Mouse (Mus musculus): ENCODE results near the gene Wdfy3. TPM values are rescaled to one million over a fixed set of nuclear protein-coding genes. Genes with fewer than 3 reads are reported as not detected.

The Wdfy3 gene
- polyA plus RNA-seq (2012), result not detected in 2 replicates

GRCm38 (mm10) chr5:102069767-102070413 is at the start of gene Wdfy3:
Wdfy3 (minus strand) TSS chr5:102069921.
- no peak for TF ChIP-seq GATA1 (IDR thresholded peaks at IDR 0.05; ENCODE audit: low read length)

DNA sequence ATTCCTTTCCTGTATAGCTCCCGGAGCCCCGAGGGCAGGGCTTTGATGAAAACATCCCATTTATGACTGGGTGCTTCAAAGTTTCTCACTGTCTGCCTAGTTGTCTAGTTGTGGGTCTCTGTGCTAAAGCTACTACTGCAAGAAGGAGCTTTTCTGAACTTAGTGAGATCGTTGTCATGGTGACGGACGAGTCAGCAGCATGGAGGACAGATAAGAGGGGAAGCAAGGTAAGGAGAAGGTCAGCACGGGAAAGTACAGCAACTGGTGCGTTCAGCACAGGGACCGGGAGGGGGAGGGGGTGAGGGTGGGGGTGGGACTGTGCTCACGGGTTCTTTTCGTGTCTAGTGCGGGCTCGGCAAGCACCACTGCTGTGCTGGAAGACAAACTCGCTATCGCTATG is 43.3 kb upstream of the Wdfy3 start:
- no peak for TF ChIP-seq GATA1 (IDR thresholded peaks at IDR 0.05; ENCODE audit: low read length)

- TF ChIP-seq GATA1 (IDR thresholded peaks at IDR 0.05; ENCODE audit: low read length), result no peak
Measured at GRCm38 (mm10) chr5:102112034-102112433, 42.3 kb upstream of the Wdfy3 start.

- TF ChIP-seq GATA1 (IDR thresholded peaks at IDR 0.05; ENCODE audit: low read length), result no peak
Measured at GRCm38 (mm10) chr5:102110031-102110430, 40.3 kb upstream of the Wdfy3 start.

- TF ChIP-seq GATA1 (IDR thresholded peaks at IDR 0.05; ENCODE audit: low read length), result no peak
Measured at GRCm38 (mm10) chr5:102105919-102106318, 36.2 kb upstream of the Wdfy3 start.

DNA sequence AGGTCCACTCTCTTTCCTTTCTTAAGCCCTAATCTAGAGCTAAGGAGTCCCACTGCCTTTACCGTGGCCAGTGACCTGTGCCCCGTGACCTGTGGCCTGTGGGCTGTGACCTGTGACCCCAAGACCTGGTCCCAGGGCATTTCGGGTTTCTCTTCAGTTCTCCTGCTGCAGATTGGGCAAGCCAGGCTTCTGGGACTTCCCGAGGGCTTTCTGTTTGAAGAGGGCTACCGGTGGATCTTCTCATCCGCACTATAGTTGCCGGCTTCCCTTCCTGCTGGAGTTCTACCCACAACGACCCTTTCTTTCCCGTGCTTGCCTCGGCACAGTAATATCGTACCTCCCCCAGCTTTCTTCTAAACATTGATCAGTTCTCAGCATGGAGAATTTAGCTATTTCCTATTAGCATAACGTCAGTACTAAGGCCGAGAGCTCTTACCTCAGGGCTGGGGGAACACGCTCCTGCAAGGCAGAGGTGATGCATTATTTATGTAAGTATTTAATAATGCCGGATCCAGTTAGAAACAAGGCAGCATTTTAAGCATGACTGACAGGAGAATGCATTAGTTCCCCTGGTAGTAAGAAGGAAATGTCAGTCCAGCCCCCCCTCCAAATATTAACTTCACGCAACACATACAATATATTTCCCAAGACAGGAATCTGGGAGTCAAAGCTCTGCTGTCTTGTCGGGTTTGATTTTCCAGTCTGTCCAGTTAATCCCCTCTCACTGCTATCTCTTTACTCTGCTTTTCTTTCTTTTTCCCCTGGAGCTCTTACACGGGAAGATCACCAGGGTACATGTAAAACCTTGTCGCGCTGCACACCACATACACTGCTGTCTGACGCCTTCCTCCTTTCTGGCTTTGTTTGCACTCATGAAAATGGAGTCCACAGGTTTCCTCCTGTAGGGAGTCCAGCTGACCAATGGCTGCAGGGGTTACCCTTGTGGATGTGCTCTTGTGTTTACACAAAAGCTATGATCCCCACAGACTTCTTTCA is 30.8 kb upstream of the Wdfy3 start:
- TF ChIP-seq GATA1 (IDR thresholded peaks at IDR 0.05; ENCODE audit: low read length), result no peak

DNA sequence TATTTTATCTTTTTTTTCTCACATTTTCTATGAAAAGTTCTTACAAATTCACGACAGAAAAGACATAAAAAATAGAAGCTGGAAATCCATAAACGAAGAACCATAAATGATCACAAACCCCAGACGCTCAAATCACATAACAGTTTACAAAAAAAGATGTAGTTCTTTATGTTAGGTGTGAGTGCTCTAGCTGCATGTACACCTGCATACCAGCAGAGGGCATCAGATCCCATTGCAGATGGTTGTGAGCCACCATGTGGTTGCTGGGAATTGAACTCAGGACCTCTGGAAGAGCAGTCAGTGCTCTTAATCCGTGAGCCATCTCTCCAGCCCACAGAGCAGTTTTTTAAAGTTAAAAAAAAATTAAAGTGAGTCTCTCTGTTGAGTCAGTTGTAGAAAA is 25.9 kb upstream of the Wdfy3 start:
- no peak for TF ChIP-seq GATA1 (IDR thresholded peaks at IDR 0.05; ENCODE audit: low read length)

DNA sequence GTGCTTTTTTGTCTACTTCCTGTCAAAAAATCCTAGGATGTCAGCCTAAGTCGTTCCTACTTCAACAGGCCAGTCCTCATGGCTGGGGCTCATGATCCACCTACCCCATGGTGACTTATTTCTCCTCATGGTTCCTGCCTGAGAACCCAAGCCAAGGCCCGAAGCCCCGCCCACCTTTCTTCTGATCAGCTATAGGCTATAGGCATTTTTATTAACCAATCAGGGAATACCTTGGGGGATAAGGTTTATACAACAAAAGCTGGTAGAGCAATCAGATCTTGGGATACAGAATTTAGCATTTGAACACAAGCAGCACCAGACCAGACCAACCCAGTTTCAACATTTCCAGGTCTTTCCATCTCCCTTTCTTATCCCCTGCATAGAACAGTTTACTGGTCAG is 21.0 kb upstream of the Wdfy3 start:
- TF ChIP-seq GATA1 (IDR thresholded peaks at IDR 0.05; ENCODE audit: low read length), result no peak

GRCm38 (mm10) chr5:102084737-102085705 is 15.3 kb upstream of the Wdfy3 start:
- no peak for TF ChIP-seq GATA1 (IDR thresholded peaks at IDR 0.05; ENCODE audit: low read length)

GRCm38 (mm10) chr5:102074086-102074485 is 4.4 kb upstream of the Wdfy3 start:
- TF ChIP-seq GATA1 (IDR thresholded peaks at IDR 0.05; ENCODE audit: low read length), result no peak

GRCm38 (mm10) chr5:102072057-102072456 is 2.3 kb upstream of the Wdfy3 start:
- TF ChIP-seq GATA1 (IDR thresholded peaks at IDR 0.05; ENCODE audit: low read length), result no peak

DNA sequence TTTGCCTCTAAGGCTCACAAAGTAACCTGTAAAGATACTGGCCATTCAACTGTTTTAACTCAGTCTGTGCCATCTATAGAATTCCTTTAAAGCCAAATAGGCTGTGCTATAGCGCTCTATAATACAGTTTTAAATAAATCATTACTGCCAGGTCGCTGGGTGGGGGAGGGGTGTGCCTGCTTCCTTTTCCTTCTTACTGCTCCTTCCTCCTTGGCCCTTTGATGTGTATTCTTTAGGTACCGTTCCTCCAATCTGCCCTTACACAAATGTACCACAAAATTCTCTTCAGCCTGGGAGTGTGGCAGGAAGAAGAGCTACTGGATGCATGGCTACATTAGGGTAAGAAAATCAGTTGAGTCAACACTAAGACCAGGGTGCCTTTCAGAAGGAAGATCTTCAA is 1.5 kb upstream of the Wdfy3 start:
- TF ChIP-seq GATA1 (IDR thresholded peaks at IDR 0.05; ENCODE audit: low read length), result no peak

GRCm38 (mm10) chr5:102070788-102071187 is 1.1 kb upstream of the Wdfy3 start:
- no peak for TF ChIP-seq GATA1 (IDR thresholded peaks at IDR 0.05; ENCODE audit: low read length)

GRCm38 (mm10) chr5:102070414-102070768 is 670 bp upstream of the Wdfy3 start:
- TF ChIP-seq GATA1 (IDR thresholded peaks at IDR 0.05; ENCODE audit: low read length), result no peak

GRCm38 (mm10) chr5:102069051-102069766 is 512 bp downstream of the Wdfy3 start:
- TF ChIP-seq GATA1 (IDR thresholded peaks at IDR 0.05; ENCODE audit: low read length), result no peak

Data from G1E-ER4 (cell line).